Mouse (Mus musculus) CH12.LX (cell line): ENCODE results near the gene Pam. TPM values are rescaled to one million over a fixed set of nuclear protein-coding genes. Genes with fewer than 3 reads are reported as not detected.

Experiments
- DNase-seq: peaks from one replicate; pipeline ENCODE4 v3.0.0-alpha.2; 2013; ENCODE audit errors: extremely low read depth
- H3K27ac ChIP-seq: 2 replicates; pipeline ENCODE4 v1.5.1; 2012; ENCODE audit warnings: low read depth, mild to moderate bottlenecking, control low read depth, moderate library complexity; ENCODE audit not compliant: insufficient read depth
- H3K27me3 ChIP-seq: replicated peaks from 2 replicates; pipeline ENCODE3; 2012; ENCODE audit warnings: inconsistent platforms
- H3K36me3 ChIP-seq, 2 experiments: replicated peaks in 1 of 2; 2 replicates each; pipeline versions ENCODE3 to v1.6.1; 2012; ENCODE audit warnings: inconsistent platforms in 1 of 2, low read length in 1 of 2, mild to moderate bottlenecking in 1 of 2, mixed read lengths in 1 of 2, moderate library complexity in 1 of 2; ENCODE audit not compliant: control insufficient read depth in 1 of 2, insufficient read depth in 1 of 2
- H3K4me1 ChIP-seq, 2 experiments: 2 replicates each; pipeline ENCODE4 v1.6.1; 2012; ENCODE audit warnings: inconsistent platforms in 1 of 2, moderate library complexity in 1 of 2; ENCODE audit not compliant: insufficient read depth in 2 of 2, control insufficient read depth in 1 of 2
- H3K4me2 ChIP-seq: 2 replicates; pipeline ENCODE4 v1.6.1; 2012; ENCODE audit warnings: low read depth, mild to moderate bottlenecking, control low read depth; ENCODE audit not compliant: poor library complexity, insufficient read depth, severe bottlenecking
- H3K4me3 ChIP-seq, 3 experiments: fragments of 150-350 bp in 1 of 3; sonication (generic) in 1 of 3; replicated peaks in 1 of 3; 2 replicates each; pipeline versions ENCODE3 to v1.5.1; 2011 to 2012; ENCODE audit warnings: low read depth in 2 of 3, low read length in 2 of 3, mild to moderate bottlenecking in 2 of 3, moderate library complexity in 2 of 3, control low read depth in 1 of 3, improper control_type of control experiment in 1 of 3, inconsistent platforms in 1 of 3, mixed read lengths in 1 of 3; ENCODE audit not compliant: poor library complexity in 1 of 3
- H3K79me2 ChIP-seq: replicated peaks from 2 replicates; pipeline ENCODE4 v1.6.1; 2012; ENCODE audit warnings: mild to moderate bottlenecking, moderate library complexity; ENCODE audit not compliant: control insufficient read depth, poor library complexity, insufficient read depth, severe bottlenecking; ENCODE audit errors: extremely low read depth
- H3K9ac ChIP-seq: 2 replicates; pipeline ENCODE4 v1.6.1; 2012; ENCODE audit warnings: low read depth, mild to moderate bottlenecking, control low read depth, moderate library complexity; ENCODE audit not compliant: insufficient read depth
- H3K9me3 ChIP-seq: replicated peaks from 2 replicates; pipeline ENCODE3; 2012; ENCODE audit warnings: low read length, inconsistent platforms, mixed read lengths
- BHLHE40 ChIP-seq: IDR thresholded peaks from 2 replicates; pipeline ENCODE4 v1.6.1; 2011; ENCODE audit warnings: mild to moderate bottlenecking, low read depth, low read length, improper control_type of control experiment
- E2F4 ChIP-seq: IDR thresholded peaks from 2 replicates; pipeline ENCODE4 v1.6.1; 2011; ENCODE audit warnings: low read depth, low read length, improper control_type of control experiment; ENCODE audit not compliant: insufficient replicate concordance
- EP300 ChIP-seq: IDR thresholded peaks from 2 replicates; pipeline ENCODE4 v1.6.1; 2011; ENCODE audit warnings: low read length, improper control_type of control experiment
- GABPA ChIP-seq: IDR thresholded peaks from 2 replicates; pipeline ENCODE4 v1.6.1; 2012; ENCODE audit warnings: low read depth, low read length, improper control_type of control experiment, inconsistent platforms; ENCODE audit not compliant: insufficient replicate concordance
- JUND ChIP-seq: conservative IDR thresholded peaks from 2 replicates; pipeline ENCODE4 v1.6.1; 2011; ENCODE audit warnings: low read depth, low read length, improper control_type of control experiment
- KAT2A ChIP-seq: IDR thresholded peaks from 2 replicates; pipeline ENCODE4 v1.6.1; 2012; ENCODE audit warnings: low read length, improper control_type of control experiment, inconsistent platforms; ENCODE audit not compliant: insufficient replicate concordance
- MAZ ChIP-seq: IDR thresholded peaks from 2 replicates; pipeline ENCODE4 v1.6.1; 2012; ENCODE audit warnings: low read depth, mild to moderate bottlenecking, inconsistent platforms, low read length, improper control_type of control experiment, moderate library complexity
- MYC ChIP-seq: IDR thresholded peaks from 2 replicates; pipeline ENCODE4 v1.6.1; 2011; ENCODE audit warnings: low read depth, mild to moderate bottlenecking, improper control_type of control experiment, low read length
- NRF1 ChIP-seq: IDR thresholded peaks from 2 replicates; pipeline ENCODE4 v1.6.1; 2014; ENCODE audit warnings: low read depth, mild to moderate bottlenecking, inconsistent platforms, low read length, improper control_type of control experiment, moderate library complexity
- PAX5 ChIP-seq: IDR thresholded peaks from 2 replicates; pipeline ENCODE4 v1.6.1; 2012; ENCODE audit warnings: low read length, inconsistent platforms, mixed read lengths
- POLR2A ChIP-seq: IDR thresholded peaks from 2 replicates; pipeline ENCODE4 v1.6.1; 2011; ENCODE audit warnings: low read depth, mild to moderate bottlenecking, improper control_type of control experiment, low read length
- RAD21 ChIP-seq: IDR thresholded peaks from 2 replicates; pipeline ENCODE4 v1.6.1; 2011; ENCODE audit warnings: low read depth, mild to moderate bottlenecking, low read length, improper control_type of control experiment, moderate library complexity
- SIN3A ChIP-seq: IDR thresholded peaks from 2 replicates; pipeline ENCODE4 v1.6.1; 2012; ENCODE audit warnings: low read length, improper control_type of control experiment, inconsistent platforms
- SMC3 ChIP-seq: IDR thresholded peaks from 2 replicates; pipeline ENCODE4 v1.6.1; 2011; ENCODE audit warnings: low read depth, low read length, improper control_type of control experiment
- TBP ChIP-seq: conservative IDR thresholded peaks from 2 replicates; pipeline ENCODE4 v1.6.1; 2011; ENCODE audit warnings: low read depth, low read length, improper control_type of control experiment
- UBTF ChIP-seq: IDR thresholded peaks from 2 replicates; pipeline ENCODE4 v1.6.1; 2012; ENCODE audit warnings: low read depth, mild to moderate bottlenecking, inconsistent platforms, low read length, improper control_type of control experiment, moderate library complexity
- ZC3H11A ChIP-seq: IDR thresholded peaks from 2 replicates; pipeline ENCODE4 v1.6.1; 2012; ENCODE audit warnings: low read depth, mild to moderate bottlenecking, inconsistent platforms, low read length, improper control_type of control experiment
- ZKSCAN1 ChIP-seq: IDR thresholded peaks from 2 replicates; pipeline ENCODE4 v1.6.1; 2012; ENCODE audit warnings: low read depth, inconsistent platforms, low read length, improper control_type of control experiment, borderline replicate concordance
- dilution Hi-C: fragments of 300-500 bp; cut with MboI; formaldehyde crosslinking; loops from 2 replicates; pipeline ENCODE4 v1.14.3; 2020; ENCODE audit warnings: low sequenced_read_pairs; ENCODE audit not compliant: extremely low pct_unique_long_range_greater_than_20kb, extremely low pct_ligation_motif_present
- in situ Hi-C: fragments of 300-500 bp; cut with MboI; formaldehyde crosslinking; loops from 3 replicates; pipeline ENCODE4 v1.14.3; 2019; ENCODE audit warnings: low sequenced_read_pairs, low pct_ligation_motif_present, low pct_unique_long_range_greater_than_20kb, mixed read lengths
- polyA plus RNA-seq: library from polyadenylated mRNA; unstranded; fragments of >175 nt; gene quantifications from 2 replicates; pipeline ENCODE4 v1.2.1, GENCODE M21; 2012; ENCODE audit warnings: low read depth; ENCODE audit not compliant: insufficient read length
- total RNA-seq, 2 experiments: library from RNA; depleted of rRNA; stranded (reverse); fragments of 300-350 nt in 1 of 2; fragments of >200 nt in 1 of 2; gene quantifications; 2 replicates each; pipeline ENCODE4 v1.2.3; 2012 to 2014

Gene Pam
- total and polyA plus RNA-seq, 3 experiments = 0.24 TPM; not detected in 2

- Histone ChIP-seq H3K4me3 (no peak overlapping the region), H3K9me3 (peaks cover 69% of the 10 kb centered on the region), H3K4me2 (no peak overlapping the region), H3K9ac (no peak overlapping the region), H3K79me2 (no peaks in the 10 kb centered on the region), H3K27me3 (no peaks in the 10 kb centered on the region), H3K4me1 (no peaks in the 10 kb centered on the region), H3K27ac (no peak overlapping the region), H3K36me3 (no peaks in the 10 kb centered on the region)
- DNase-seq = no peak
- in situ Hi-C loops = no loop called here
- dilution Hi-C loops = no loop called here
- TF ChIP-seq EP300 (no peak), GABPA (no peak), SMC3 (no peak)
Observed at GRCm38 (mm10) chr1:98073127-98073526, 22.3 kb downstream of the Pam start.

GRCm38 (mm10) chr1:98072045-98072444 is 23.4 kb downstream of the Pam start:
- no peak for DNase-seq
- TF ChIP-seq RAD21 = no peak
- no peak for TF ChIP-seq MAZ
- TF ChIP-seq JUND = no peak
- no peak for TF ChIP-seq POLR2A
- TF ChIP-seq UBTF = no peak
- TF ChIP-seq ZC3H11A = no peak
- TF ChIP-seq SIN3A = no peak
- TF ChIP-seq E2F4 = no peak
- TF ChIP-seq BHLHE40 = no peak
- TF ChIP-seq KAT2A = no peak
- TF ChIP-seq TBP = no peak
- no peak for TF ChIP-seq PAX5
- no peak for TF ChIP-seq MYC
- TF ChIP-seq NRF1 = no peak
- TF ChIP-seq EP300 = no peak
- no peak for TF ChIP-seq ZKSCAN1
- in situ Hi-C loops = no loop called here

More at GRCm38 (mm10) chr1:98072045-98072444, 23.4 kb downstream of the Pam start:
- Histone ChIP-seq H3K27ac (no peak overlapping the region), H3K4me1 (no peaks in the 10 kb centered on the region), H3K4me2 (no peak overlapping the region), H3K9ac (no peak overlapping the region), H3K4me3 (no peak overlapping the region), H3K27me3 (no peaks in the 10 kb centered on the region), H3K79me2 (no peaks in the 10 kb centered on the region), H3K36me3 (no peaks in the 10 kb centered on the region), H3K9me3 (peaks cover 68% of the 10 kb centered on the region)
- dilution Hi-C loops = no loop called here
